Mouse (Mus musculus) ES-E14 (cell line): Measurements from ENCODE around the gene Ipo4. TPM values are rescaled to one million over a fixed set of nuclear protein-coding genes. Genes with fewer than 3 reads are reported as not detected.
A peak's percentile ranks its signal among the peaks of the same experiment; 100 is the strongest.

Experiments
- DNase-seq: peaks from one replicate; pipeline ENCODE4 v3.0.0-alpha.2; 2013; ENCODE audit warnings: low read depth, low spot score
- H3K27ac ChIP-seq: 2 replicates; pipeline ENCODE4 v1.5.1; 2012; ENCODE audit warnings: low read depth, mild to moderate bottlenecking, low read length, moderate library complexity, mixed read lengths; ENCODE audit not compliant: poor library complexity, insufficient read depth, severe bottlenecking
- H3K36me3 ChIP-seq: 2 replicates; pipeline ENCODE4 v1.6.1; 2012; ENCODE audit warnings: mild to moderate bottlenecking, low read length, moderate library complexity, mixed read lengths; ENCODE audit not compliant: control insufficient read depth, poor library complexity, insufficient read depth, severe bottlenecking
- H3K4me1 ChIP-seq, 2 experiments: fragments of 150-350 bp in 1 of 2; sonication (generic) in 1 of 2; 2 replicates each; pipeline ENCODE4 v1.6.1; 2012; ENCODE audit warnings: low read length in 2 of 2, mild to moderate bottlenecking in 1 of 2, mixed read lengths in 1 of 2; ENCODE audit not compliant: control insufficient read depth in 2 of 2, insufficient read depth in 2 of 2, poor library complexity in 1 of 2
- H3K4me3 ChIP-seq, 2 experiments: fragments of 150-350 bp in 1 of 2; sonication (generic) in 1 of 2; 2 replicates each; pipeline ENCODE4 v1.5.1; 2012; ENCODE audit warnings: low read length in 2 of 2, low read depth in 1 of 2, mild to moderate bottlenecking in 1 of 2, mixed read lengths in 1 of 2; ENCODE audit not compliant: insufficient read depth in 1 of 2, poor library complexity in 1 of 2, severe bottlenecking in 1 of 2
- H3K9ac ChIP-seq: 2 replicates; pipeline ENCODE4 v1.6.1; 2012; ENCODE audit warnings: low read depth, mild to moderate bottlenecking, low read length, mixed read lengths; ENCODE audit not compliant: poor library complexity, insufficient read depth, severe bottlenecking
- H3K9me3 ChIP-seq: fragments of 150-350 bp; sonication (generic); 2 replicates; pipeline ENCODE4 v1.6.1; 2012; ENCODE audit warnings: low read depth, mild to moderate bottlenecking, low read length; ENCODE audit not compliant: control insufficient read depth, insufficient read depth
- CHD2 ChIP-seq: IDR thresholded peaks from 2 replicates; pipeline ENCODE4 v1.6.1; 2014; ENCODE audit warnings: mild to moderate bottlenecking, low read depth, low read length, inconsistent platforms
- HCFC1 ChIP-seq: IDR thresholded peaks from 2 replicates; pipeline ENCODE4 v1.6.1; 2012; ENCODE audit warnings: low read length, inconsistent platforms, borderline replicate concordance; ENCODE audit not compliant: insufficient read depth
- MAFK ChIP-seq: IDR thresholded peaks from 2 replicates; pipeline ENCODE4 v1.6.1; 2014; ENCODE audit warnings: mild to moderate bottlenecking, low read depth, low read length, inconsistent platforms; ENCODE audit not compliant: insufficient read depth
- ZC3H11A ChIP-seq: IDR thresholded peaks from 2 replicates; pipeline ENCODE4 v1.6.1; 2012; ENCODE audit warnings: low read depth, mild to moderate bottlenecking, inconsistent platforms, low read length, borderline replicate concordance
- ZNF384 ChIP-seq: IDR thresholded peaks from 2 replicates; pipeline ENCODE4 v1.6.1; 2012; ENCODE audit warnings: low read depth, low read length, inconsistent platforms
- in situ Hi-C, 2 experiments: fragments of 600-800 bp; cut with MboI; formaldehyde crosslinking; loops; one replicate each; pipeline ENCODE4 v1.15.1; 2025; ENCODE audit warnings: low sequenced_read_pairs in 2 of 2, inconsistent platforms in 1 of 2; ENCODE audit not compliant: unreplicated experiment in 2 of 2
- total RNA-seq: library from RNA; depleted of rRNA; stranded (reverse); fragments of 300-350 nt; gene quantifications from 2 replicates; pipeline ENCODE4 v1.2.3, GENCODE M21; 2012

Ipo4 gene
- total RNA-seq, 1 experiment: 62.9 TPM

- peak within 1 kb of the TSS; percentile 82 to 91 for H3K4me3 ChIP-seq
- no peaks in the 10 kb centered on the region for H3K9me3 ChIP-seq
- in situ Hi-C loops: no loop called here
- peak; percentile 57 for DNase-seq
- peaks cover 10% of the 10 kb centered on the region for H3K36me3 ChIP-seq
- no peak for TF ChIP-seq ZNF384
- peak; percentile 22; the same call in 1 of the 2 replicates for TF ChIP-seq HCFC1
- peak within 1 kb of the TSS; percentile 74 for H3K9ac ChIP-seq
- H3K4me1 ChIP-seq: 0 out of 4 replicates have a peak, but pooled peaks cover 0 to 2% of the 10 kb centered on the region in 2 experiments
- H3K27ac ChIP-seq: no peak within 1 kb of the TSS
These were observed 24.3 kb upstream of the Ipo4 start, which contains the start of gene Mdp1 for GRCm38 (mm10) chr14:55659960-55660573. Gene Mdp1 (minus strand): TSS chr14:55660508.

- Histone ChIP-seq H3K9me3 (no peaks in the 10 kb centered on the region), H3K4me3 (no peak overlapping the region), H3K9ac (no peak overlapping the region), H3K36me3 (peaks cover 8% of the 10 kb centered on the region), H3K4me1 (0 out of 4 replicates have a peak, but pooled peaks cover 0 to 2% of the 10 kb centered on the region in 2 experiments), H3K27ac (no peak overlapping the region)
- TF ChIP-seq ZC3H11A: no peak
- no peak for TF ChIP-seq MAFK
- TF ChIP-seq CHD2: no peak
- no peak for TF ChIP-seq HCFC1
- TF ChIP-seq ZNF384: no peak
- in situ Hi-C loops: no loop called here
- no peak for DNase-seq
These were observed 22.3 kb upstream of the Ipo4 start for GRCm38 (mm10) chr14:55658011-55658410.

GRCm38 (mm10) chr14:55656935-55657334 lies 21.2 kb upstream of the Ipo4 start:
- no peak overlapping the region for H3K27ac ChIP-seq
- DNase-seq: no peak
- H3K4me1 ChIP-seq: 0 out of 4 replicates have a peak, but pooled peaks cover 0 to 2% of the 10 kb centered on the region in 2 experiments
- in situ Hi-C loops: no loop called here
- H3K36me3 ChIP-seq: peaks cover 4% of the 10 kb centered on the region
- no peak overlapping the region for H3K4me3 ChIP-seq
- H3K9ac ChIP-seq: no peak overlapping the region
- TF ChIP-seq CHD2: no peak
- TF ChIP-seq ZNF384: no peak
- H3K9me3 ChIP-seq: no peaks in the 10 kb centered on the region

- peaks cover 0 to under 1% of the 10 kb centered on the region in 2 experiments; a peak in 1 of 4 replicates for H3K4me1 ChIP-seq
- TF ChIP-seq MAFK (no peak), HCFC1 (no peak), CHD2 (no peak), ZNF384 (no peak), ZC3H11A (no peak)
- in situ Hi-C loops: no loop called here
- H3K9me3 ChIP-seq: no peaks in the 10 kb centered on the region
- H3K36me3 ChIP-seq: no peaks in the 10 kb centered on the region
- no peak overlapping the region for H3K27ac ChIP-seq
- H3K4me3 ChIP-seq: no peak overlapping the region
- no peak for DNase-seq
- no peak overlapping the region for H3K9ac ChIP-seq
These were observed 15.8 kb upstream of the Ipo4 start for GRCm38 (mm10) chr14:55651528-55651927.

GRCm38 (mm10) chr14:55649884-55650283 lies 14.1 kb upstream of the Ipo4 start, which contains the start of gene Tssk4:
Gene Tssk4 (plus strand): TSS chr14:55650184.
- no peaks in the 10 kb centered on the region for H3K36me3 ChIP-seq
- H3K4me1 ChIP-seq: peaks cover under 1 to 6% of the 10 kb centered on the region in 2 experiments; a peak in 1 of 4 replicates
- no peaks in the 10 kb centered on the region for H3K9me3 ChIP-seq
- no peak within 1 kb of the TSS for H3K27ac ChIP-seq
- DNase-seq: no peak
- TF ChIP-seq MAFK (no peak), ZC3H11A (no peak), CHD2 (no peak), HCFC1 (no peak), ZNF384 (no peak)
- no peak within 1 kb of the TSS for H3K9ac ChIP-seq
- in situ Hi-C loops: no loop called here
- no peak within 1 kb of the TSS for H3K4me3 ChIP-seq
